Mouse (Mus musculus) limb, embryonic 11.5 days (tissue): Measurements from ENCODE around the gene Krt76. TPM values are rescaled to one million over a fixed set of nuclear protein-coding genes. Genes with fewer than 3 reads are reported as not detected.

ENCODE experiments used
- ATAC-seq: fragments of 200-750 bp; cut with Nextera tagmentation; 2 replicates; pipeline ENCODE4 v1.8.0; 2017; ENCODE audit warnings: low read depth; ENCODE audit not compliant: insufficient number of reproducible peaks, low FRiP score, low TSS enrichment
- DNase-seq: peaks from one replicate; pipeline ENCODE4 v3.0.0-alpha.2; 2015; ENCODE audit warnings: low spot score
- H3K27ac ChIP-seq: fragments of 300-500 bp; sonication (generic); replicated peaks from 2 replicates; pipeline ENCODE4 v1.5.1; 2014; ENCODE audit warnings: low read depth, mild to moderate bottlenecking, low read length
- H3K27me3 ChIP-seq: fragments of 300-500 bp; sonication (generic); 2 replicates; pipeline ENCODE4 v1.6.1; 2014; ENCODE audit warnings: mild to moderate bottlenecking, low read length, mixed read lengths; ENCODE audit not compliant: control insufficient read depth, insufficient read depth
- H3K36me3 ChIP-seq: fragments of 300-500 bp; sonication (generic); 2 replicates; pipeline ENCODE4 v1.6.1; 2014; ENCODE audit warnings: mild to moderate bottlenecking, low read length, moderate library complexity, mixed read lengths; ENCODE audit not compliant: control insufficient read depth, insufficient read depth
- H3K4me1 ChIP-seq: fragments of 300-500 bp; sonication (generic); 2 replicates; pipeline ENCODE4 v1.6.1; 2014; ENCODE audit warnings: low read length, mixed read lengths; ENCODE audit not compliant: control insufficient read depth, insufficient read depth
- H3K4me2 ChIP-seq: fragments of 300-500 bp; sonication (generic); 2 replicates; pipeline ENCODE4 v1.6.1; 2014; ENCODE audit warnings: low read depth, mild to moderate bottlenecking, moderate library complexity; ENCODE audit not compliant: severe bottlenecking
- H3K4me3 ChIP-seq: fragments of 300-500 bp; sonication (generic); 2 replicates; pipeline ENCODE4 v1.5.1; 2014; ENCODE audit warnings: low read depth, low read length
- H3K9ac ChIP-seq: fragments of 300-500 bp; sonication (generic); 2 replicates; pipeline ENCODE4 v1.6.1; 2014; ENCODE audit warnings: mild to moderate bottlenecking, low read length
- H3K9me3 ChIP-seq: fragments of 300-500 bp; sonication (generic); 2 replicates; pipeline ENCODE4 v1.6.1; 2016; ENCODE audit warnings: low read length; ENCODE audit not compliant: control insufficient read depth
- WGBS: fragments of 180-500 bp; shearing (Covaris S2); extraction: QIAGEN DNeasy Blood & Tissue Kit; methylation state at CpG from one replicate; pipeline ENCODE4 v1.1.7; 2014; 5-methylcytosine and 5-hydroxymethylcytosine counted together
- polyA plus RNA-seq: library from polyadenylated mRNA; unstranded; fragments of >200 nt; fragmentation: Nextera tagmentation; extraction: Ambion mirVana; gene quantifications from 2 replicates; pipeline ENCODE4 v1.2.1, GENCODE M21; 2014

Gene Krt76
- polyA plus RNA-seq, 1 experiment from 2014 or later = not detected

DNA sequence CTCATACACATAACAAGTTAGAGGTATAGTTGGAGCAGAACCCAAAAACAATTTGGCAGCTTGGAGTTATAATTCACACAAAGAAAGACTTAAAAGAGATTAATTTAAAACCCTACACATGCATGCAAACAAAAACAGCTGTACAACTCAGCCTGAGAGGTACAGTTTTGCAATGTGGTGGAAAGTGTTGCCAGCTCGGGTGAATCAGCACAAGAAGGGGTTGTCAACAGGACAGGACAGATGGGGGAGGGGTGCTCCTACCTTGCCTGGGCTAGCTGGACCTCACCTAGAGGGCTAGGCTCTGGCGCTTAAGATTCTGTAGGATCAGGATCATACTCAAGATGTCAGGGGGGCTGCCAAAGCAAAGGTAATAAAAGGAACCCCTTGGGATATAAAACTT is 14.7 kb downstream of the Krt76 start:
- Histone ChIP-seq H3K9ac (no peak overlapping the region), H3K4me1 (no peaks in the 10 kb centered on the region), H3K27ac (no peak overlapping the region), H3K36me3 (no peaks in the 10 kb centered on the region), H3K4me2 (no peak overlapping the region), H3K9me3 (no peaks in the 10 kb centered on the region), H3K27me3 (no peaks in the 10 kb centered on the region), H3K4me3 (no peak overlapping the region)
- no peak for DNase-seq
- no peak for ATAC-seq
- WGBS = 57% methylated on average over 2 of the region's 2 CpGs

DNA sequence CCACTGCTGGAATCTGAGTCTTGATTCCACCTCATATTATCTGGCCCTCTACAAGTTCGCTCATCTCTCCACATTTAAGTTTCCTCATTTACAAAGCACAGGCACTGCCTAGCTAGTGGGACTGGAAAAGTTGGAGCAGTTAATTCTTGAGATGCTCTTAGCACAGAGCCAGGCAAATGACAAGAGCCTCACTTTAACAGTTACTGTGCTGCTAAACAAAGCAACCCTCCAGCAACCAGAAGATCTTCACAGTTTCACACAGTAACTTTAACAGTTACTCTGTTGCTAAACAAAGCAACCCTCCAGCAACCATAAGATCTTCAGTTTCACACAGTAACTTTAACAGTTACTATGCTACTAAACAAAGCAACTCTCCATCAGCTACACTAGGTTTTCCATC is 18.3 kb downstream of the Krt76 start:
- Histone ChIP-seq H3K4me1 (no peaks in the 10 kb centered on the region), H3K4me3 (no peak overlapping the region), H3K36me3 (no peaks in the 10 kb centered on the region), H3K4me2 (no peak overlapping the region), H3K9me3 (no peaks in the 10 kb centered on the region), H3K9ac (no peak overlapping the region), H3K27ac (no peak overlapping the region), H3K27me3 (no peaks in the 10 kb centered on the region)
- WGBS = 78% methylated on average over 1 of the region's 1 CpGs
- no peak for ATAC-seq
- DNase-seq = no peak

DNA sequence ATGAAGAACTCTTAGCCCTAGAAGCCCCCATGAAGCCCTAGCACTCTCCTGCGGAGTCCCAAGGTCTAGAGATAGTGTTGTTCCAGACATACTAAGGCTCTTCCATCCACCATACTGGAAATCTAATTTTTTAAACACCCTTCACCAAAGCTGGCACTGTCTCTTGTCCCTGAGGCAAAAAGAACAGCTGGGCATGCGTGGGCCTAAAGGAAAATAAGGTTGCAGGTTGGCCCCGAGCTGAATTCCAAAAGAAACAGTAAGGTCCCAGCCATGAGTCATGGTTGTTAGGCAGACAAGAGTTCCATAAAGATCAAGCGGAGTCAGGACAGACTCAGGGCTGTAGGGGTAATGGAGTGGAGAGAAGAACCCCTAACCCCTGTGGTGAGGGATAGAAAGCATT is 19.5 kb downstream of the Krt76 start:
- no peaks in the 10 kb centered on the region for H3K27me3 ChIP-seq
- H3K4me3 ChIP-seq = no peak overlapping the region
- H3K4me1 ChIP-seq = no peaks in the 10 kb centered on the region
- no peaks in the 10 kb centered on the region for H3K9me3 ChIP-seq
- 78% methylated on average over 4 of the region's 4 CpGs for WGBS
- no peak overlapping the region for H3K4me2 ChIP-seq
- H3K9ac ChIP-seq = no peak overlapping the region
- DNase-seq (no peak), ATAC-seq (no peak)
- no peaks in the 10 kb centered on the region for H3K36me3 ChIP-seq
- no peak overlapping the region for H3K27ac ChIP-seq

DNA sequence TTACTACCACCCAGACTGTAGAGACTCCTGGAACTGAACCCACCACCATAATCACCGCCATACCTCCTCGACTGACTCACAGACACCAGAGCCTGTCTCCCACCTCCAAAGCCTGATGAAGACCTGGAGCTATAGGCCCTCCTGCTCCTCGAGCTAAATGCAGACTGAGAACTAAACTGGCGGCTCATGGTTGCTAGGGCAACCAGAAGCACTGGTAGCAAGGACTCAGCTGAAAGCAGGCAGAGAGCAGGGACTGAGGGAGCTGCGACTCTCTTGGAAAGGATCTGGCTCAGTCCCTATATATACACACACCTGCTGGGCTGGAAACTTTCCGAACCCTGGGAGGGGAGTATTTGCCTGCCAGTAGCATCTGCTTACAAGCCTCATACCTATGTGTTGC is 23.3 kb downstream of the Krt76 start, which contains the start of gene Krt77:
Gene Krt77 (minus strand): TSS at position 275 of the 400 bp plus-strand sequence.
- Histone ChIP-seq H3K36me3 (no peaks in the 10 kb centered on the region), H3K4me2 (no peak within 1 kb of the TSS), H3K27me3 (no peaks in the 10 kb centered on the region), H3K4me3 (no peak within 1 kb of the TSS), H3K9ac (no peak within 1 kb of the TSS), H3K4me1 (no peaks in the 10 kb centered on the region), H3K27ac (no peak within 1 kb of the TSS), H3K9me3 (no peaks in the 10 kb centered on the region)
- 46% methylated on average over 6 of the region's 6 CpGs for WGBS
- ATAC-seq (no peak), DNase-seq (no peak)

DNA sequence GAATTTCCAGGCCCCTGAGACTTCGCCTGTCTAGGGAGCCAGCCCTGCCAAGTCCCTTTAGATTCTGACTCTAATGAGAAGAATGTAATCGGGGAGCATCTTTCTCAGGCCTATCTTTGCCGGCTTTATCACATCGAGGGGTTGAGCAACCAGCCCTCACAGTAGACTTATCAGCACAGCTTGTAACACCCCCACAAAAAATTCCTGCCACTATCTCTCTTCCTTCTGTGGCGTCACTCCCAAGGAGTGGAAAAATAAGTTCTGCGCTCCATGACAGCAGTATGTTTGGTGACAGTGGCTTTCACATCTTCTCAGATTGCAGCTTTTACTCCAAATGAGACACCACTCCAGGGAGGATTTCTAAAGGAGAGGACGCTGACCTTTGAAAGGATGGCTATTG is 26.0 kb downstream of the Krt76 start:
- H3K36me3 ChIP-seq = no peaks in the 10 kb centered on the region
- H3K4me1 ChIP-seq = no peaks in the 10 kb centered on the region
- no peak overlapping the region for H3K4me3 ChIP-seq
- no peaks in the 10 kb centered on the region for H3K27me3 ChIP-seq
- WGBS = 86% methylated on average over 7 of the region's 7 CpGs
- no peak overlapping the region for H3K4me2 ChIP-seq
- ATAC-seq (no peak), DNase-seq (no peak)
- no peak overlapping the region for H3K9ac ChIP-seq
- H3K27ac ChIP-seq = no peak overlapping the region
- H3K9me3 ChIP-seq = no peaks in the 10 kb centered on the region

DNA sequence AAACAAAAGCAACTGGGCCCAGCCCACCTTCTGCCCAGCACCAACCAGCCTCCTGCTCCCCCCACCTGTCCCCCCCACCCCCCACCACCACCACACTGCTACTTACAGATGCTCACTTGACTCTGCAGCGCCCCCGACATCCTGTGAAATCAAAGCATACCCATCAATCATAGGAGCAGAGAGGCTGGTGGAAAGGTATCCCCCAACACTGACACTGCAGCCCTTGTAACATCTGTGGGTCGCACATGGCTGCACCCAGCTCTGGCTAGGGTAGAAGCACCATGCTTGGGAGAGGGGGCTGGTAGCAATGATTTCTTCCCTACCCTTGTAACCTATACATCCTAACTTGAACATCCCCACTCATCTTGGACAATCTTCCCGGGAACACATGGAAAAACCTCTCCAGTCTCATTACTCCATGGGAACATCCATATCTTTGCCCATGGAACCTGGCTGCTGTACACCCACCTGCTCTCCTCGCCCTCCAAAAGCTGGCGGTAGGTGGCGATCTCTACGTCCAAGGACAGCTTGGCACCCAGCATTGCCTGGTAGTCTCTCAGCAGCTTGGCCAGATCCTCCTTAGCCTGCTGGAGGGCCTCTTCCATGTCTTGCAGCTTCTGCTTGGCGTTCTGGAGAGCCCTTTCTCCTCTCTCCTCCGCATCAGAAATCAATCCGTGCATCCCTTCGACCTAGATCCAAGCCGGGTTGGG is 32.1 kb downstream of the Krt76 start:
- H3K4me3 ChIP-seq = no peak overlapping the region
- H3K9me3 ChIP-seq = no peaks in the 10 kb centered on the region
- ATAC-seq (no peak), DNase-seq (peak; percentile 28)
- no peak overlapping the region for H3K4me2 ChIP-seq
- no peaks in the 10 kb centered on the region for H3K36me3 ChIP-seq
- no peaks in the 10 kb centered on the region for H3K4me1 ChIP-seq
- H3K9ac ChIP-seq = no peak overlapping the region
- H3K27me3 ChIP-seq = peaks cover 25% of the 10 kb centered on the region
- whole genome bisulfite sequencing = 53% methylated on average over 13 of the region's 13 CpGs
- H3K27ac ChIP-seq = no peak overlapping the region

DNA sequence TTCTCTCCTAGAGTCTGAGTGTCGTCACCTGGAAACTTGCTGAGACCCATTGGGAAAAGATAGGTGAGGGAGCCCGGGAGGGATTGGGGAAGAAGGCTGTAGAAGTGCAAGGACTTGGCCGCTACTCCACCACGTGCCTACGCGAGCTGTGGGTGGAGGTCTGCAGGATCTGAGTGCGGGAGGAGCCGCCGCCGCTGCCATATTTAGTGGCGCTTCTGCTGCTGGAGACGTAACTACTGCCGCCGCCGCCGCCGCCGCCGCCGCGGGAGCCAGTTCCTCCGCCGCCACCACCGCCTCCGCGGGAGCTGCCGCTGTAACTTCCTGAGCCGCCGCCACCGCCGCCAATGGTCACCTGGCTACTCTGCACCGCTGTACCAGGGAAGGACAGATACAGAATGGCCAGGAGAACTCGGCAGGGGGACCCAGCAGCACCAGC is 33.0 kb downstream of the Krt76 start:
- Histone ChIP-seq H3K27me3 (peaks cover 25% of the 10 kb centered on the region), H3K27ac (no peak overlapping the region), H3K36me3 (no peaks in the 10 kb centered on the region), H3K4me2 (peak overlapping the region; percentile 58), H3K4me1 (no peaks in the 10 kb centered on the region), H3K4me3 (peak overlapping the region; percentile 33), H3K9ac (no peak overlapping the region), H3K9me3 (no peaks in the 10 kb centered on the region)
- no peak for ATAC-seq
- peak; percentile 69 for DNase-seq
- under 1% methylated on average over 32 of the region's 33 CpGs for WGBS

DNA sequence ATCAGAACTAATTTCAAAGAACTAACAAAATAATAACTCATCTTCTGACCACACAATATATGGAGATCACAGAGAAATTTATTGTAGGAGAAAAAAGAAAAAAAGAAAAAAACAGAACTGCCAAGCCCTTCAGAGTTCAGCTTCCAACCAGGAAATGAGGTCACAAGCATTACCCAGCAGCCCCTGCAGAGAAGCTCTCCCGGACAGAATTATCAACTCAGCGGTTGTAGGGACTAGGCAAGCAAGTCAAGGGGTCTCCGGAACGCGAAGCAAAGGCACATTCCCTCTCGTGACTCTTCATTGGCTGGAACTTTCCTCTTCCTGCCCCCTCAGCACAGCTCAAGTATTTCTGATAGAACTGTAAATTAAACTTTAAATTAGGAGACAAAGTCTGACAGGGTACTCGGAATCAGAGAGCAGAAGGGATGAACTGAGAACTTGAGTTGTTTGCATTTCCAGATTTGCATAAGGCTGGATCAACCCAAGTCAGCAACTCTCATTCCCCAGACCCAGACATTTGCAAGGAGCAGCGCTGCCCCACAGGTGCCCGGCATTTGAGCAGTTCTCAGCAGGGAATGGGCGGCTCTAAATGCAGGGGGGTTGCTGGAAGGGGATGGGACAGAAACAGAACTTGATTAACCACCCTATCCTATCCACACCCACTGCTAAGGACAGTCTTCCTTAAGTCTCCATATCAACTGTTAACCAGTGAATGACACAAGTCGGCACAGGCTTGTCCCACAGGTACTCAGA is 33.9 kb downstream of the Krt76 start:
- no peaks in the 10 kb centered on the region for H3K36me3 ChIP-seq
- peak overlapping the region; percentile 58; the same call in 1 of the 2 replicates for H3K4me2 ChIP-seq
- H3K27me3 ChIP-seq = peaks cover 25% of the 10 kb centered on the region
- H3K4me1 ChIP-seq = no peaks in the 10 kb centered on the region
- 6% methylated on average over 11 of the region's 11 CpGs for WGBS
- no peak overlapping the region for H3K9ac ChIP-seq
- H3K4me3 ChIP-seq = no peak overlapping the region
- no peak for ATAC-seq
- H3K9me3 ChIP-seq = no peaks in the 10 kb centered on the region
- DNase-seq = peak; percentile 32
- H3K27ac ChIP-seq = no peak overlapping the region
